Mouse (Mus musculus) fat pad, adult 2 months (tissue): ENCODE results near the gene Scp2.

ENCODE experiments used
- DNase-seq: peaks from one replicate; pipeline ENCODE4 v3.0.0-alpha.2; 2011; ENCODE audit warnings: low read depth, low spot score; ENCODE audit errors: extremely low read depth

Gene Scp2

GRCm38 (mm10) chr4:108018961-108019921 lies 125.6 kb downstream of the Scp2 start:
- DNase-seq: no peak

GRCm38 (mm10) chr4:108018241-108018923 lies 126.4 kb downstream of the Scp2 start:
- no peak for DNase-seq

GRCm38 (mm10) chr4:108017839-108018238 lies 127.0 kb downstream of the Scp2 start:
- no peak for DNase-seq

GRCm38 (mm10) chr4:108016321-108016720 lies 128.5 kb downstream of the Scp2 start:
- no peak for DNase-seq

GRCm38 (mm10) chr4:108015067-108015765 lies 129.6 kb downstream of the Scp2 start:
- no peak for DNase-seq

GRCm38 (mm10) chr4:108014466-108014865 lies 130.3 kb downstream of the Scp2 start:
- DNase-seq: no peak

- DNase-seq: no peak
Observed at GRCm38 (mm10) chr4:108008541-108008940, 136.3 kb downstream of the Scp2 start.

GRCm38 (mm10) chr4:108007532-108008103 lies 137.2 kb downstream of the Scp2 start:
- no peak for DNase-seq

- no peak for DNase-seq
Observed at GRCm38 (mm10) chr4:108005328-108005727, 139.5 kb downstream of the Scp2 start.

GRCm38 (mm10) chr4:107999380-107999779 lies 145.4 kb downstream of the Scp2 start:
- DNase-seq: no peak

GRCm38 (mm10) chr4:107998641-107999332 lies 146.0 kb downstream of the Scp2 start:
- no peak for DNase-seq

GRCm38 (mm10) chr4:107996418-107996986 lies 148.3 kb downstream of the Scp2 start:
- DNase-seq: no peak

GRCm38 (mm10) chr4:107995727-107996126 lies 149.1 kb downstream of the Scp2 start:
- DNase-seq: no peak

- DNase-seq: no peak
Observed at GRCm38 (mm10) chr4:107995011-107995410, 149.8 kb downstream of the Scp2 start.
